13 mouse cellular contexts compared by ENCODE assay signal in genomic region chr3:82054283-82054974, GRCm38 (mm10). TPM values are rescaled to one million over a fixed set of nuclear protein-coding genes. Genes with fewer than 3 reads are reported as not detected.
A peak's percentile ranks its signal among the peaks of the same experiment; 100 is the strongest.
DNase-seq lines count a peak whose midpoint lies in the region; ATAC-seq and TF ChIP-seq lines count a peak whose summit lies in the region.
"Had no signal": no experiment of that assay in that cellular context is flagged by ENCODE, and none has a peak within 500 bp of the region (broad histone marks: within the 10 kb centered on the region; RNA-seq: fewer than 3 reads in every experiment).

No protein-coding gene starts in this region.

- no peak overlapping the region for H3K4me2 ChIP-seq in hindbrain, postnatal 0 days (ENCODE audit: low read depth, low read length)
- no peak overlapping the region for H3K4me2 ChIP-seq in hindbrain, embryonic 13.5 days
- peak overlapping the region; percentile 11; the same call in 1 of the 2 replicates for H3K4me2 ChIP-seq in lung, embryonic 16.5 days (ENCODE audit: low read depth, low read length)
- 0 out of 2 replicates have a peak overlapping the region, but pooled peaks have one; percentile 3 for H3K4me2 ChIP-seq in intestine, embryonic 14.5 days (ENCODE audit: low read length)
- no peak overlapping the region for H3K4me2 ChIP-seq in stomach, embryonic 16.5 days (ENCODE audit: low read depth, low read length)

- peak; percentile 29 for DNase-seq in hindbrain, postnatal 0 days (ENCODE audit: low spot score)
- DNase-seq in lung, postnatal 14 days, result no peak
- DNase-seq in intestine, embryonic 14.5 days (ENCODE audit: low spot score), result no peak
- no peak for DNase-seq in left cerebral cortex, adult 9 months (ENCODE audit: low spot score in 2 of 2)
- DNase-seq: cerebellum, adult 18-20 months; gastrocnemius, postnatal 36 days; kidney, adult 8-10 months; layer of hippocampus, postnatal 36 days; right cerebral cortex, postnatal 4 days had no signal

- H3K27ac ChIP-seq in hindbrain, postnatal 0 days, result no peak overlapping the region
- no peak overlapping the region for H3K27ac ChIP-seq in hindbrain, embryonic 13.5 days
- H3K27ac ChIP-seq in lung, embryonic 16.5 days (ENCODE audit: low read length), result peak overlapping the region; percentile 74
- peak overlapping the region; percentile 86 for H3K27ac ChIP-seq in intestine, embryonic 14.5 days (ENCODE audit: low read depth)
- H3K27ac ChIP-seq in stomach, embryonic 16.5 days (ENCODE audit: low read length), result peak overlapping the region; percentile 86

- peaks cover 7% of the 10 kb centered on the region; the same call in 1 of the 2 replicates for H3K36me3 ChIP-seq in hindbrain, postnatal 0 days (ENCODE audit: insufficient read depth, low read length)
- no peaks in the 10 kb centered on the region for H3K36me3 ChIP-seq in hindbrain, embryonic 13.5 days
- no peaks in the 10 kb centered on the region for H3K36me3 ChIP-seq in lung, embryonic 16.5 days (ENCODE audit: control insufficient read depth, insufficient read depth, low read length)
- H3K36me3 ChIP-seq in intestine, embryonic 14.5 days (ENCODE audit: control insufficient read depth, insufficient read depth, low read length), result peaks cover 15% of the 10 kb centered on the region; the same call in 1 of the 2 replicates
- no peaks in the 10 kb centered on the region for H3K36me3 ChIP-seq in stomach, embryonic 16.5 days (ENCODE audit: control insufficient read depth, insufficient read depth, low read length)

- TF ChIP-seq CTCF in hindbrain, postnatal 0 days (IDR thresholded peaks at IDR 0.05; ENCODE audit: low read depth), result no peak

- no peak overlapping the region for H3K4me3 ChIP-seq in hindbrain, postnatal 0 days (ENCODE audit: low read length)
- no peak overlapping the region for H3K4me3 ChIP-seq in hindbrain, embryonic 13.5 days
- H3K4me3 ChIP-seq in lung, embryonic 16.5 days (ENCODE audit: low read length), result no peak overlapping the region
- no peak overlapping the region for H3K4me3 ChIP-seq in intestine, embryonic 14.5 days (ENCODE audit: low read depth, low read length)
- H3K4me3 ChIP-seq in stomach, embryonic 16.5 days (replicated peaks; ENCODE audit: low read length), result no peak overlapping the region

- H3K9ac ChIP-seq in hindbrain, postnatal 0 days (replicated peaks; ENCODE audit: low read length), result no peak overlapping the region
- H3K9ac ChIP-seq in hindbrain, embryonic 13.5 days, result no peak overlapping the region
- H3K9ac ChIP-seq in lung, embryonic 16.5 days (ENCODE audit: low read length), result peak overlapping the region; percentile 8; the same call in 1 of the 2 replicates
- H3K9ac ChIP-seq in intestine, embryonic 14.5 days (ENCODE audit: low read length), result no peak overlapping the region
- H3K9ac ChIP-seq in stomach, embryonic 16.5 days (ENCODE audit: low read length), result peak overlapping the region; percentile 26; the same call in 1 of the 2 replicates

- no peaks in the 10 kb centered on the region for H3K27me3 ChIP-seq in hindbrain, postnatal 0 days (ENCODE audit: insufficient read depth, low read length)
- H3K27me3 ChIP-seq in hindbrain, embryonic 13.5 days, result no peaks in the 10 kb centered on the region
- H3K27me3 ChIP-seq in lung, embryonic 16.5 days (ENCODE audit: control insufficient read depth, insufficient read depth, low read depth, low read length), result no peaks in the 10 kb centered on the region
- no peaks in the 10 kb centered on the region for H3K27me3 ChIP-seq in intestine, embryonic 14.5 days (replicated peaks; ENCODE audit: control insufficient read depth, insufficient read depth, low read length)
- no peaks in the 10 kb centered on the region for H3K27me3 ChIP-seq in stomach, embryonic 16.5 days (ENCODE audit: control insufficient read depth, insufficient read depth, low read length)

- H3K9me3 ChIP-seq in hindbrain, postnatal 0 days (ENCODE audit: low read length), result no peaks in the 10 kb centered on the region
- H3K9me3 ChIP-seq in hindbrain, embryonic 13.5 days, result no peaks in the 10 kb centered on the region
- H3K9me3 ChIP-seq in lung, embryonic 16.5 days (ENCODE audit: control insufficient read depth, low read length), result no peaks in the 10 kb centered on the region
- H3K9me3 ChIP-seq in intestine, embryonic 14.5 days (ENCODE audit: control insufficient read depth, low read length), result no peaks in the 10 kb centered on the region
- no peaks in the 10 kb centered on the region for H3K9me3 ChIP-seq in stomach, embryonic 16.5 days (replicated peaks; ENCODE audit: control insufficient read depth, low read length)

- WGBS in hindbrain, postnatal 0 days, result 59% methylated on average over 5 of the region's 5 CpGs
- WGBS in hindbrain, embryonic 13.5 days, result 70% methylated on average over 5 of the region's 5 CpGs
- 17% methylated on average over 5 of the region's 5 CpGs for WGBS in lung, embryonic 16.5 days
- WGBS in intestine, embryonic 14.5 days, result 19% methylated on average over 5 of the region's 5 CpGs
- 38% methylated on average over 5 of the region's 5 CpGs for WGBS in stomach, embryonic 16.5 days

- H3K4me1 ChIP-seq in hindbrain, postnatal 0 days (ENCODE audit: insufficient read depth, low read length), result no peaks in the 10 kb centered on the region
- H3K4me1 ChIP-seq in hindbrain, embryonic 13.5 days (replicated peaks), result 0 out of 2 replicates have a peak, but pooled peaks cover 7% of the 10 kb centered on the region
- H3K4me1 ChIP-seq in lung, embryonic 16.5 days (replicated peaks; ENCODE audit: control insufficient read depth, insufficient read depth, low read length), result peaks cover 36% of the 10 kb centered on the region
- H3K4me1 ChIP-seq in intestine, embryonic 14.5 days (replicated peaks; ENCODE audit: control insufficient read depth, insufficient read depth, low read length), result peaks cover 33% of the 10 kb centered on the region
- peaks cover 16% of the 10 kb centered on the region for H3K4me1 ChIP-seq in stomach, embryonic 16.5 days (ENCODE audit: control insufficient read depth, insufficient read depth, low read length)

- ATAC-seq in hindbrain, postnatal 0 days, result 0 out of 2 replicates have a peak, but pooled peaks have one; percentile 43
- ATAC-seq in hindbrain, embryonic 13.5 days (ENCODE audit: low FRiP score), result no peak
- 0 out of 2 replicates have a peak, but pooled peaks have one; percentile 27 for ATAC-seq in lung, embryonic 16.5 days (ENCODE audit: low read depth)
- peak; percentile 70 for ATAC-seq in intestine, embryonic 14.5 days (replicated peaks; ENCODE audit: low FRiP score, low TSS enrichment, low read depth)
- no peak for ATAC-seq in stomach, embryonic 16.5 days (ENCODE audit: insufficient read depth, low FRiP score)
- ATAC-seq: forebrain, embryonic 16.5 days had no signal

RNA-seq across cellular contexts. Expression of gene Gucy1b1, which starts 20.1 kb away (rescaled TPM):
- 39.3 and 39.7 TPM in 2 replicates for total RNA-seq in hindbrain, postnatal 0 days (2014; rRNA removed)
- 53.6 and 56.3 TPM in 2 replicates for polyA plus RNA-seq in hindbrain, postnatal 0 days (2015; fragmentation: Nextera tagmentation; extraction: Ambion mirVana)
- polyA plus RNA-seq in hindbrain, embryonic 13.5 days (2015; fragmentation: Nextera tagmentation; extraction: Ambion mirVana), result 33.3 and 34.8 TPM in 2 replicates
- polyA plus RNA-seq in lung, embryonic 16.5 days (2015; fragmentation: Nextera tagmentation; extraction: Ambion mirVana), result 83.5 and 88.9 TPM in 2 replicates
- polyA plus RNA-seq in intestine, embryonic 14.5 days (2014; fragmentation: Nextera tagmentation; extraction: Ambion mirVana), result 76.3 and 92.8 TPM in 2 replicates
- polyA plus RNA-seq in stomach, embryonic 16.5 days (2015; fragmentation: Nextera tagmentation; extraction: Ambion mirVana), result 53.1 and 53.9 TPM in 2 replicates

Comparison
In these comparisons a context has a peak if more than half of its experiments do, and no peak if none do; other contexts are left out.
1. ATAC-seq: peak in hindbrain, postnatal 0 days (single experiment), lung, embryonic 16.5 days (single experiment) and intestine, embryonic 14.5 days (single experiment); none in hindbrain, embryonic 13.5 days (single experiment) and stomach, embryonic 16.5 days (single experiment).
2. H3K27ac ChIP-seq: peak in lung, embryonic 16.5 days (single experiment), intestine, embryonic 14.5 days (single experiment) and stomach, embryonic 16.5 days (single experiment); none in hindbrain, postnatal 0 days (single experiment) and hindbrain, embryonic 13.5 days (single experiment).
3. H3K4me2 ChIP-seq: peak in lung, embryonic 16.5 days (single experiment) and intestine, embryonic 14.5 days (single experiment); none in hindbrain, postnatal 0 days (single experiment), hindbrain, embryonic 13.5 days (single experiment) and stomach, embryonic 16.5 days (single experiment).
4. H3K9ac ChIP-seq: peak in lung, embryonic 16.5 days (single experiment) and stomach, embryonic 16.5 days (single experiment); none in hindbrain, postnatal 0 days (single experiment), hindbrain, embryonic 13.5 days (single experiment) and intestine, embryonic 14.5 days (single experiment).